Mouse (Mus musculus): ENCODE results near the gene Kctd8. TPM values are rescaled to one million over a fixed set of nuclear protein-coding genes. Genes with fewer than 3 reads are reported as not detected.
A peak's percentile ranks its signal among the peaks of the same experiment; 100 is the strongest.

Kctd8 gene
- polyA plus RNA-seq (2015; fragmentation: Nextera tagmentation; extraction: Ambion mirVana) = 18.6 and 21.1 TPM in 2 replicates

DNA sequence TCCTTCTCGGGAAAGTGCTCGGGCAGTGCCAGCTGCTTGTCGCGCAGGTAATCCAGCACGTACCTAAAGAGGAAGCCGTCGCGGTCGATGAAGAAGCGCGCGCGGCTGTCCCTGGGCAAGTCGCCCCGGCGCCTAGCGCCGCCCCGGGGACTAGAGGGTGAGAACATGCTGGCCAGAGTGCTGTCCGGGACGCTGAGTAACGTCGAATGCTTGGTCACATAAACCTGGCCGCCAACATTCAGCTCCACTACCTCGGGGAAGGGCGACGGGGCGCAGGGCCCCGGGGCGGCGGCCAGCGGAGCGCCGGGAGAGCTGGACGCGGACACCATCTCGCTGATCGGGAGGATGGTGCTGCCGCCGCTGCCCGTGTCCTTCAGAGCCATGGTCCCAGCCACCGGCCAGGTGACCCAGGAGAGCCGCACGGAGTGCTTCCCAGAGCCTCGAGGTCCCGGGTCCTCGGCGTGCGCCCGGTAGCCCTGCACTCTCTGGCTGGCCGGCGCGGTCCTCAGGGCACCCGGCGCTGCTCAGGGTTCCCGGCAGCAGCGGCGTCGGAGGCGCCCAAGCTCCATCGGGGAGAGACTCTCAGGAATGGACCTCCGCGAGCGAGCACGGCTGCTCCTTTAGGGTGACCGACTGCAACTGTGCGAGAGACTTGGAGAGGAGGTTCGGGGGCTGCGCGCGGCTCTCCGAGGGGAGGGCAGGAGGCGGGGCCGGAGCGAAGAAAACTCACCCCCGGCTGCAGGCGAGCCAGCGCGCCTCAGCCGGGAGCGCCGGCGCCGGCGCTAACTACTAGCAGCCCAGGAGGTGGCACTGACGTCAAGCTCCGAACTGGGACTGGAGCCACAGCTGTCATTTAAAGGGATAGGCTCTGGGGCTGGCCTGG, at the start of gene Kctd8:
Gene Kctd8, minus strand, starts transcription at position 761 of the 883 bp plus-strand sequence.
- WGBS = 1% methylated on average over 85 of the region's 87 CpGs
- Histone ChIP-seq H3K27ac (ENCODE audit: low read length) (peak within 1 kb of the TSS; percentile 63), H3K4me1 (ENCODE audit: control insufficient read depth, insufficient read depth, low read length) (0 out of 2 replicates have a peak, but pooled peaks cover 3% of the 10 kb centered on the region), H3K27me3 (ENCODE audit: control insufficient read depth, insufficient read depth, low read depth, low read length) (no peaks in the 10 kb centered on the region), H3K4me3 (ENCODE audit: low read depth, low read length) (peak within 1 kb of the TSS; percentile 74), H3K4me2 (ENCODE audit: low read length) (peak within 1 kb of the TSS; percentile 66), H3K36me3 (ENCODE audit: control insufficient read depth, insufficient read depth, low read length) (no peaks in the 10 kb centered on the region), H3K9me3 (replicated peaks; ENCODE audit: control insufficient read depth, low read length, poor library complexity, severe bottlenecking) (no peaks in the 10 kb centered on the region), H3K9ac (ENCODE audit: low read depth, low read length) (peak within 1 kb of the TSS; percentile 84)
- peak; percentile 92 for ATAC-seq

DNA sequence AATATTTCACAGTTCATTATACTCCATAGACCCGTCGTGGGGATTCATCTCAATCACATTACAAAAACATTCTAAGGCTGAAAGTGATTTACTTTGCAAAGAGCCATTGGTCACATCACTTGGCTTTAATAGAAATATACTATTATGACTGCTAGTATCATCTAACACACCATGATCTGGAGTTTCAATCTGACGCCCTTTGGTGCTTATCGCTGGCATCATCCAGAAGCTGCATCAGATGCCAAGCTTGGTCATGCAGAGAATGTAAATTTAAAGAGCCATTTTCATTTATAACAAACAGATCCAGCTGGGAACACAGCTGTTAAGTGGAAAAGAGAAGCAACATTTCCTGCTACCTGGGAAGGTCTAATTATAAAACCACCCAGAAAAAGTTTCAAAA, 37.6 kb upstream of the Kctd8 start:
- WGBS = 90% methylated on average over 4 of the region's 4 CpGs
- ATAC-seq = no peak
- Histone ChIP-seq H3K27ac (ENCODE audit: low read length) (no peak overlapping the region), H3K4me1 (ENCODE audit: control insufficient read depth, insufficient read depth, low read length) (no peaks in the 10 kb centered on the region), H3K4me2 (ENCODE audit: low read length) (no peak overlapping the region), H3K4me3 (ENCODE audit: low read depth, low read length) (no peak overlapping the region), H3K9ac (ENCODE audit: low read depth, low read length) (no peak overlapping the region), H3K27me3 (ENCODE audit: control insufficient read depth, insufficient read depth, low read depth, low read length) (no peaks in the 10 kb centered on the region), H3K36me3 (ENCODE audit: control insufficient read depth, insufficient read depth, low read length) (no peaks in the 10 kb centered on the region), H3K9me3 (replicated peaks; ENCODE audit: control insufficient read depth, low read length, poor library complexity, severe bottlenecking) (no peaks in the 10 kb centered on the region)

DNA sequence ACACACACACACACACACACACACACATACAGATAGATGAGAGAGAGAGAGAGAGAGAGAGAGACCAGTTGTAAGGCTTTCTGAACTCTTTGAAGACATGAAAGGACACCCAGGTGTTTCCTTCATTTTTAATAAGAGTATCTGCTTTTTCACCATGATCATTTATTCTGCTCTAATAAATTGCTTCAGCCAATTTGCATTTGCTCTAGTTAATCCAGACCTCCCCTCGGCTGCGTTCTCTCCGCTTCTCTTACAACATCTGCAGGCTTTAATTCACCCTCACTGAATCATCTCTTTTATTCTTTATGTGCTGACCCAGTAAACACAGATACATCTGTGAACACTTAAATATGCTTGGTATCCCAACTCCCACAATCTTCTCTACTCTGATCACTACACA, 9.1 kb upstream of the Kctd8 start:
- Histone ChIP-seq H3K27ac (ENCODE audit: low read length) (no peak overlapping the region), H3K27me3 (ENCODE audit: control insufficient read depth, insufficient read depth, low read depth, low read length) (no peaks in the 10 kb centered on the region), H3K36me3 (ENCODE audit: control insufficient read depth, insufficient read depth, low read length) (no peaks in the 10 kb centered on the region), H3K9me3 (replicated peaks; ENCODE audit: control insufficient read depth, low read length, poor library complexity, severe bottlenecking) (no peaks in the 10 kb centered on the region), H3K4me3 (ENCODE audit: low read depth, low read length) (no peak overlapping the region), H3K4me1 (ENCODE audit: control insufficient read depth, insufficient read depth, low read length) (no peaks in the 10 kb centered on the region), H3K9ac (ENCODE audit: low read depth, low read length) (no peak overlapping the region), H3K4me2 (ENCODE audit: low read length) (no peak overlapping the region)
- WGBS = 36% methylated on average over 3 of the region's 3 CpGs
- ATAC-seq = no peak

DNA sequence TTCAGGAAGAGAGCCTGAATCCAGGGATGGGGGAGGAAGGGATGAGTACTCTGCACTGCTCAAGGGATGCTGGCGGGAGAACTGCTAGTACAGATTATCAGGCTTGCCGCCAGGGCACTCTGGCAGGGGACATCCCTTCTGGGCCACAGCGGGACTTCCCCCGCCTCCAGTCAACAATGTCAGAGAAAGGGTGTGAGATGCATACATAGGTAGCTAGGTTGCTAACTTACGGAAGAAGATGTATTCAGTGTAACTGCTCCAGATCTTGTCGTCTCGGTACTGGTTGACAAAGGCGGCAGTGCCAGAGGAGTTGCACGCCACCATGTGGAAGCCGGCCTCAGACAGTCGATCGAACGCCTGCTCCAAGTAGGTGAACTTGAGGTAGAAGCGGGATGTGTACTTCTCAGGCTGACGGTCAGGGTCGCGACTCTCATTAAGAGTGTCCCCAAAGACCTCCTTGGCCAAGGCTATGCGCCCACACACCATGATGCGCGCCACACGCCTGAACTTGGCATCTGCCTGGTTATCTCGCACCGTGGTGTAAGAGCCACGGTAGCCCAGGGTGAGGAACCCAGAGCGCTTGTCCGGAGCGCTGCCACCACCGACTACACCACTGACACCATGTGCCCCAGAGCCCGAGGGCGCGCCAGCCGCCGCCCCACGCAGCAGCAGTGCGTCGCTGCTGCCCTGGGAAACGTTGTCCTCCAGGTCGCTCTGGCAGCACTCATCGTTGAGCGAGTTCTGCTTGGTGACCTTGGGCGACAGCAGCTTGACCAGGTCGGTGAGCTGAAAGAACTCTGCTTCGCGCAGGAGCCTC, 1.2 kb downstream of the Kctd8 start:
- Histone ChIP-seq H3K27me3 (ENCODE audit: control insufficient read depth, insufficient read depth, low read depth, low read length) (no peaks in the 10 kb centered on the region), H3K36me3 (ENCODE audit: control insufficient read depth, insufficient read depth, low read length) (no peaks in the 10 kb centered on the region), H3K4me3 (ENCODE audit: low read depth, low read length) (peak overlapping the region; percentile 74), H3K4me2 (ENCODE audit: low read length) (peak overlapping the region; percentile 66), H3K9me3 (replicated peaks; ENCODE audit: control insufficient read depth, low read length, poor library complexity, severe bottlenecking) (no peaks in the 10 kb centered on the region), H3K27ac (ENCODE audit: low read length) (peak overlapping the region; percentile 63), H3K9ac (ENCODE audit: low read depth, low read length) (peak overlapping the region; percentile 84), H3K4me1 (ENCODE audit: control insufficient read depth, insufficient read depth, low read length) (0 out of 2 replicates have a peak, but pooled peaks cover 3% of the 10 kb centered on the region)
- WGBS = under 1% methylated on average over 44 of the region's 44 CpGs
- peak; percentile 73 for ATAC-seq

DNA sequence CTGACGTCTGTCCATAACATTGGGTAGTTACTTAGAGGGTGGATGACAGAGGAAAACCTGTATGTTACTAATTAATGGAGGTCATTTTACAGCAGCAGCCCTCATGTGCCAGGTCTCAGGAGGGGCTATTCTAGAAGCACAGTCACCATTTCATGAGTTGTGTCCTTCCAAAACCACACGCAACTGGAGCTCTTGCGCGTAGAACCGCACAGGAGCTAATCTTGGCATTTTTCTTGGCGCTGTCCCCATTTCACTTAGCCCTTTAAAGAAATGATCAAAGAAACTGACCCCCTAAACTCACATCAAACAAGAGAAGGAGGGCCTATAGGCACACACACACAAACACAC, 1.9 kb downstream of the Kctd8 start:
- H3K4me3 ChIP-seq (ENCODE audit: low read depth, low read length) = peak overlapping the region; percentile 74
- no peaks in the 10 kb centered on the region for H3K36me3 ChIP-seq (ENCODE audit: control insufficient read depth, insufficient read depth, low read length)
- H3K4me1 ChIP-seq (ENCODE audit: control insufficient read depth, insufficient read depth, low read length) = 0 out of 2 replicates have a peak, but pooled peaks cover 3% of the 10 kb centered on the region
- ATAC-seq = no peak
- peak overlapping the region; percentile 84 for H3K9ac ChIP-seq (ENCODE audit: low read depth, low read length)
- peak overlapping the region; percentile 63; the same call in 1 of the 2 replicates for H3K27ac ChIP-seq (ENCODE audit: low read length)
- no peaks in the 10 kb centered on the region for H3K27me3 ChIP-seq (ENCODE audit: control insufficient read depth, insufficient read depth, low read depth, low read length)
- 71% methylated on average over 6 of the region's 6 CpGs for WGBS
- no peaks in the 10 kb centered on the region for H3K9me3 ChIP-seq (replicated peaks; ENCODE audit: control insufficient read depth, low read length, poor library complexity, severe bottlenecking)
- peak overlapping the region; percentile 66 for H3K4me2 ChIP-seq (ENCODE audit: low read length)

DNA sequence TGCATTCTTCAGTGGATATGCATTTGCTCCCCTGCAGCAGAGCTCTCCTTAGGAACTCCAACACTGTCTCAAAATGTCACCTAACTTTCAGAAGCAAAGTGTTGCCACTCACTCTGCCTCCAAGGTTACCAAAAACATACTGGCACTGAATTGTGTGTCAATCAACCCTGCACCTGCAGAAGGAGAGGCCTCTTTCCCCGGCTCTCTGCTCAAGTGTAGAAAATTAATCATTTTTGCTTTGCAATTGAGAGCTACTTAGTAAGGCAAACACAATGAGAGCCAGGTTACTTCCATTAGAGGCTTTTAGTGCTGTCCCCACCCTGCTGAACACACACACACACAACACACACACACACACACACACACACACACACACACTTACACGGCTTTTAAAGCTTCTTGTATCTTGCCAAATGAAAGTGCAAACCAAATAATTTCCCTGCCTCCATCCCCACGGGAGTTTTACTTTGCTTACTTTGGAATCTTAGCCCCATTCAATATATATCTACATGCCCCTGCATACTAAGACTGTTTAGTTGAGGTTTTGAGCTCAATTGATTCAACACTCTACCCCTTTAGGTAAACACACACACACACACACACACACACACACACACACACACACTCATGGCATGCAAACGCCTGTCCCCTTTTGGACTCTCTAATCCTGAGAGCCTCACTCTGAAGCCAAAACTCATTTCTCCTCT, 2.4 kb downstream of the Kctd8 start:
- Histone ChIP-seq H3K36me3 (ENCODE audit: control insufficient read depth, insufficient read depth, low read length) (no peaks in the 10 kb centered on the region), H3K4me2 (ENCODE audit: low read length) (peak overlapping the region; percentile 66), H3K27me3 (ENCODE audit: control insufficient read depth, insufficient read depth, low read depth, low read length) (no peaks in the 10 kb centered on the region), H3K27ac (ENCODE audit: low read length) (no peak overlapping the region), H3K4me3 (ENCODE audit: low read depth, low read length) (peak overlapping the region; percentile 74), H3K9ac (ENCODE audit: low read depth, low read length) (no peak overlapping the region), H3K4me1 (ENCODE audit: control insufficient read depth, insufficient read depth, low read length) (0 out of 2 replicates have a peak, but pooled peaks cover 3% of the 10 kb centered on the region), H3K9me3 (replicated peaks; ENCODE audit: control insufficient read depth, low read length, poor library complexity, severe bottlenecking) (no peaks in the 10 kb centered on the region)
- no peak for ATAC-seq
- 42% methylated on average over 4 of the region's 4 CpGs for WGBS

DNA sequence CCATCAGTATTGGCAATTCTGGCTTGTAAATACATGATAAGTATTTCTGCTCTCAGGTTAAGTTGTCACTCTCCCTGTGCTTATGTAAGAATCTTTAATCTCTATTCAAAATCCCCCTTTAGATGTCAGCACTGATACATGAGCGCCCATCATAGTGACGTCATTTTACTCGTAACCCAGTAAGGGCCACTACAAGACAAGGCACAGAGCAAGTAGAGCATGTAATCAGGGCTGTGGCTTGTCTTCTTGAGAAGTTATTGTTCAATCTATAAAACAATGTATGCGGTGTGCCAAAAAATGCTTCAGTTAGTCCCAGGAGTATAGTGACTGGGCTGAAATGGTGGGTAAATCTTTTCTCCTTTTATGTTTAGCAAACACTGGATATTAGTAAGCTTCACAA, 13.9 kb downstream of the Kctd8 start:
- H3K4me2 ChIP-seq (ENCODE audit: low read length) = no peak overlapping the region
- H3K36me3 ChIP-seq (ENCODE audit: control insufficient read depth, insufficient read depth, low read length) = no peaks in the 10 kb centered on the region
- ATAC-seq = no peak
- H3K27me3 ChIP-seq (ENCODE audit: control insufficient read depth, insufficient read depth, low read depth, low read length) = no peaks in the 10 kb centered on the region
- no peak overlapping the region for H3K4me3 ChIP-seq (ENCODE audit: low read depth, low read length)
- no peak overlapping the region for H3K9ac ChIP-seq (ENCODE audit: low read depth, low read length)
- H3K9me3 ChIP-seq (replicated peaks; ENCODE audit: control insufficient read depth, low read length, poor library complexity, severe bottlenecking) = no peaks in the 10 kb centered on the region
- no peak overlapping the region for H3K27ac ChIP-seq (ENCODE audit: low read length)
- 66% methylated on average over 4 of the region's 4 CpGs for WGBS
- no peaks in the 10 kb centered on the region for H3K4me1 ChIP-seq (ENCODE audit: control insufficient read depth, insufficient read depth, low read length)

DNA sequence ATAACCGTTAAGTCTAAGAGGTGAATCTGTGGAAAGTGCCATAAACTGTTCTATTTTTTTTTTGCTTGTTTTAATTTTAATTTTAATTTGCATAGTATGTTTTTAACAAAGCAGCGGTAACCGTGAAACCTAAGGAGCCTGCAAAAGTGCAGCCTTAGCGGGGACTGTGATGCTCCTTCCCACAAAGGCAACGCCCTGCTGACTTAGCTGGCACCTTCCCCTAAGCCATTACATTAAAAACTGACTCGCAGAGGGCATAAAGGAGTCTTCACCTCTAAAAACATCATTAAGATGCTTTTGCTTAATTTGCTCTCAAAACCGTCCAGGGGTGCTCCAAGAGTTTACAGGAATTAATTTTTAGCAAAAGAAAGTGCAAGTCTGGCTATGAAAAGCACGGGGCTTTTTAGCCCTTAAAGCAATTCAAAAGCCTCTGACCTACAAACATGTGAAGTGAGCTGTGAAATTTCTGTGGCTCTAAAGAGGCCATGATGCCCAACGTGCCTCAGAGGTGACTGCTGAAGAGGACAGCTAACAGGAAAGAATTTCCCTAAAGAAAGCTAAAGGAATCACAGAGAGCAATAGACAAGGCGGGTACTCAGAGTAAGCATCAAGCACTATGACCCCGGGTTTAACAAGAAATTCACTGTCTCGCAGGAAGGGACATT, 16.8 kb downstream of the Kctd8 start:
- 35% methylated on average over 12 of the region's 12 CpGs for WGBS
- Histone ChIP-seq H3K27ac (ENCODE audit: low read length) (no peak overlapping the region), H3K4me2 (ENCODE audit: low read length) (no peak overlapping the region), H3K4me1 (ENCODE audit: control insufficient read depth, insufficient read depth, low read length) (no peaks in the 10 kb centered on the region), H3K27me3 (ENCODE audit: control insufficient read depth, insufficient read depth, low read depth, low read length) (no peaks in the 10 kb centered on the region), H3K36me3 (ENCODE audit: control insufficient read depth, insufficient read depth, low read length) (no peaks in the 10 kb centered on the region), H3K9ac (ENCODE audit: low read depth, low read length) (no peak overlapping the region), H3K4me3 (ENCODE audit: low read depth, low read length) (no peak overlapping the region), H3K9me3 (replicated peaks; ENCODE audit: control insufficient read depth, low read length, poor library complexity, severe bottlenecking) (no peaks in the 10 kb centered on the region)
- no peak for ATAC-seq
